Mouse (Mus musculus) lung, embryonic 16.5 days (tissue): ENCODE data around the gene Cacnb2. TPM values are rescaled to one million over a fixed set of nuclear protein-coding genes. Genes with fewer than 3 reads are reported as not detected.

Experiments used
- ATAC-seq: fragments of 200-750 bp; cut with Nextera tagmentation; 2 replicates; pipeline ENCODE4 v1.8.0; 2017; ENCODE audit warnings: low read depth, mild to moderate bottlenecking, moderate library complexity
- H3K27ac ChIP-seq: fragments of 300-500 bp; sonication (generic); 2 replicates; pipeline ENCODE4 v1.5.1; 2014; ENCODE audit warnings: mild to moderate bottlenecking, control low read depth, low read length
- H3K27me3 ChIP-seq: fragments of 300-500 bp; sonication (generic); 2 replicates; pipeline ENCODE4 v1.6.1; 2014; ENCODE audit warnings: low read depth, low read length, mixed read lengths; ENCODE audit not compliant: control insufficient read depth, insufficient read depth
- H3K36me3 ChIP-seq: fragments of 300-500 bp; sonication (generic); 2 replicates; pipeline ENCODE4 v1.6.1; 2014; ENCODE audit warnings: low read length; ENCODE audit not compliant: control insufficient read depth, insufficient read depth
- H3K4me1 ChIP-seq: fragments of 300-500 bp; sonication (generic); replicated peaks from 2 replicates; pipeline ENCODE4 v1.6.1; 2014; ENCODE audit warnings: low read length, mixed read lengths; ENCODE audit not compliant: control insufficient read depth, insufficient read depth
- H3K4me2 ChIP-seq: fragments of 300-500 bp; sonication (generic); 2 replicates; pipeline ENCODE4 v1.6.1; 2014; ENCODE audit warnings: low read depth, low read length, control low read depth
- H3K4me3 ChIP-seq: fragments of 300-500 bp; sonication (generic); 2 replicates; pipeline ENCODE4 v1.5.1; 2014; ENCODE audit warnings: mild to moderate bottlenecking, low read length, control low read depth
- H3K9ac ChIP-seq: fragments of 300-500 bp; sonication (generic); 2 replicates; pipeline ENCODE4 v1.6.1; 2014; ENCODE audit warnings: low read length, control low read depth
- H3K9me3 ChIP-seq: fragments of 300-500 bp; sonication (generic); 2 replicates; pipeline ENCODE4 v1.6.1; 2016; ENCODE audit warnings: low read length; ENCODE audit not compliant: control insufficient read depth
- WGBS: fragments of 180-500 bp; shearing (Covaris S2); extraction: QIAGEN DNeasy Blood & Tissue Kit; methylation state at CpG from one replicate; pipeline ENCODE4 v1.1.7; 2014; 5-methylcytosine and 5-hydroxymethylcytosine counted together
- polyA plus RNA-seq: library from polyadenylated mRNA; unstranded; fragments of >200 nt; fragmentation: Nextera tagmentation; extraction: Ambion mirVana; gene quantifications from 2 replicates; pipeline ENCODE4 v1.2.1, GENCODE M21; 2015

The Cacnb2 gene
- polyA plus RNA-seq, 1 experiment from 2014 or later = 8.0 TPM

- 29% methylated on average over 4 of the region's 4 CpGs for WGBS
- H3K27me3 ChIP-seq = no peaks in the 10 kb centered on the region
- no peak overlapping the region for H3K4me3 ChIP-seq
- H3K9me3 ChIP-seq = no peaks in the 10 kb centered on the region
- H3K36me3 ChIP-seq = no peaks in the 10 kb centered on the region
- H3K4me2 ChIP-seq = no peak overlapping the region
- H3K27ac ChIP-seq = no peak overlapping the region
- peaks cover 7% of the 10 kb centered on the region for H3K4me1 ChIP-seq
- ATAC-seq = peak; percentile 50; the same call in 1 of the 2 replicates
- no peak overlapping the region for H3K9ac ChIP-seq
These were observed 9.8 kb downstream of the Cacnb2 start for GRCm38 (mm10) chr2:14612705-14613104.

- peak; percentile 90 for ATAC-seq
- WGBS = 37% methylated on average over 3 of the region's 3 CpGs
- no peak overlapping the region for H3K9ac ChIP-seq
- H3K27ac ChIP-seq = no peak overlapping the region
- H3K4me1 ChIP-seq = peaks cover 8% of the 10 kb centered on the region
- no peak overlapping the region for H3K4me3 ChIP-seq
- no peaks in the 10 kb centered on the region for H3K27me3 ChIP-seq
- no peaks in the 10 kb centered on the region for H3K9me3 ChIP-seq
- no peaks in the 10 kb centered on the region for H3K36me3 ChIP-seq
- H3K4me2 ChIP-seq = no peak overlapping the region
These were observed 13.5 kb downstream of the Cacnb2 start for GRCm38 (mm10) chr2:14616361-14616760.

- WGBS = 70% methylated on average over 6 of the region's 6 CpGs
- Histone ChIP-seq H3K4me2 (no peak overlapping the region), H3K9me3 (no peaks in the 10 kb centered on the region), H3K36me3 (no peaks in the 10 kb centered on the region), H3K27ac (no peak overlapping the region), H3K4me3 (no peak overlapping the region), H3K9ac (no peak overlapping the region), H3K27me3 (no peaks in the 10 kb centered on the region), H3K4me1 (peaks cover 13% of the 10 kb centered on the region)
- peak; percentile 8; the same call in 1 of the 2 replicates for ATAC-seq
These were observed 17.4 kb downstream of the Cacnb2 start for GRCm38 (mm10) chr2:14620120-14620853.

GRCm38 (mm10) chr2:14620891-14621290, 18.0 kb downstream of the Cacnb2 start:
- no peak overlapping the region for H3K9ac ChIP-seq
- H3K4me2 ChIP-seq = no peak overlapping the region
- no peak overlapping the region for H3K4me3 ChIP-seq
- 48% methylated on average over 4 of the region's 4 CpGs for WGBS
- 0 out of 2 replicates have a peak, but pooled peaks have one; percentile 29 for ATAC-seq
- H3K4me1 ChIP-seq = peaks cover 13% of the 10 kb centered on the region
- H3K9me3 ChIP-seq = no peaks in the 10 kb centered on the region
- no peaks in the 10 kb centered on the region for H3K36me3 ChIP-seq
- H3K27ac ChIP-seq = no peak overlapping the region
- H3K27me3 ChIP-seq = no peaks in the 10 kb centered on the region

- Histone ChIP-seq H3K9me3 (no peaks in the 10 kb centered on the region), H3K4me2 (no peak overlapping the region), H3K4me1 (peaks cover 9% of the 10 kb centered on the region), H3K27me3 (no peaks in the 10 kb centered on the region), H3K4me3 (no peak overlapping the region), H3K27ac (no peak overlapping the region), H3K36me3 (no peaks in the 10 kb centered on the region), H3K9ac (no peak overlapping the region)
- WGBS = 91% methylated on average over 5 of the region's 5 CpGs
- ATAC-seq = no peak
These were observed 20.9 kb downstream of the Cacnb2 start for GRCm38 (mm10) chr2:14623820-14624219.

GRCm38 (mm10) chr2:14629814-14630492, 27.1 kb downstream of the Cacnb2 start:
- peak; percentile 87 for ATAC-seq

GRCm38 (mm10) chr2:14631590-14631989, 28.7 kb downstream of the Cacnb2 start:
- no peaks in the 10 kb centered on the region for H3K27me3 ChIP-seq
- no peaks in the 10 kb centered on the region; the same call in 1 of the 2 replicates for H3K4me1 ChIP-seq
- no peak overlapping the region for H3K4me2 ChIP-seq
- H3K4me3 ChIP-seq = no peak overlapping the region
- no peak for ATAC-seq
- no peak overlapping the region for H3K27ac ChIP-seq
- H3K9me3 ChIP-seq = no peaks in the 10 kb centered on the region
- no peaks in the 10 kb centered on the region for H3K36me3 ChIP-seq
- H3K9ac ChIP-seq = no peak overlapping the region
- WGBS = 64% methylated on average over 1 of the region's 1 CpGs

More at GRCm38 (mm10) chr2:14629814-14630492, 27.1 kb downstream of the Cacnb2 start:
- Histone ChIP-seq H3K4me3 (no peak overlapping the region), H3K4me1 (no peaks in the 10 kb centered on the region; the same call in 1 of the 2 replicates), H3K27me3 (no peaks in the 10 kb centered on the region), H3K36me3 (no peaks in the 10 kb centered on the region), H3K4me2 (no peak overlapping the region), H3K27ac (no peak overlapping the region), H3K9ac (no peak overlapping the region), H3K9me3 (no peaks in the 10 kb centered on the region)
- WGBS = 37% methylated on average over 9 of the region's 9 CpGs

- H3K4me2 ChIP-seq = no peak overlapping the region
- no peaks in the 10 kb centered on the region; the same call in 1 of the 2 replicates for H3K4me1 ChIP-seq
- no peaks in the 10 kb centered on the region for H3K9me3 ChIP-seq
- no peaks in the 10 kb centered on the region for H3K27me3 ChIP-seq
- H3K4me3 ChIP-seq = no peak overlapping the region
- H3K36me3 ChIP-seq = no peaks in the 10 kb centered on the region
- no peak for ATAC-seq
- H3K27ac ChIP-seq = no peak overlapping the region
- 88% methylated on average over 2 of the region's 2 CpGs for WGBS
- no peak overlapping the region for H3K9ac ChIP-seq
These were observed 30.3 kb downstream of the Cacnb2 start for GRCm38 (mm10) chr2:14633202-14633601.

GRCm38 (mm10) chr2:14639266-14639665, 36.4 kb downstream of the Cacnb2 start:
- H3K9me3 ChIP-seq = no peaks in the 10 kb centered on the region
- H3K4me3 ChIP-seq = no peak overlapping the region
- no peak overlapping the region for H3K9ac ChIP-seq
- ATAC-seq = no peak
- peaks cover 17% of the 10 kb centered on the region for H3K4me1 ChIP-seq
- H3K36me3 ChIP-seq = no peaks in the 10 kb centered on the region
- H3K4me2 ChIP-seq = no peak overlapping the region
- no peaks in the 10 kb centered on the region for H3K27me3 ChIP-seq
- 74% methylated on average over 4 of the region's 4 CpGs for WGBS
- no peak overlapping the region for H3K27ac ChIP-seq
